Mouse (Mus musculus) T-helper 2 cell (primary cell): Measurements from ENCODE around the gene Timp4.

Experiments used
- in situ Hi-C: fragments of 300-600 bp; cut with MboI, MseI; formaldehyde crosslinking; loops from one replicate; pipeline ENCODE4 v1.15.1; 2025; ENCODE audit warnings: high pct_unique_total_duplicates

Timp4 gene

GRCm38 (mm10) chr6:115252099-115252873 is at the start of gene Timp4:
Timp4 (minus strand) TSS chr6:115252205.
- in situ Hi-C loops = no loop called here

GRCm38 (mm10) chr6:115293877-115294276 is 41.9 kb upstream of the Timp4 start:
- in situ Hi-C loops = no loop called here

DNA sequence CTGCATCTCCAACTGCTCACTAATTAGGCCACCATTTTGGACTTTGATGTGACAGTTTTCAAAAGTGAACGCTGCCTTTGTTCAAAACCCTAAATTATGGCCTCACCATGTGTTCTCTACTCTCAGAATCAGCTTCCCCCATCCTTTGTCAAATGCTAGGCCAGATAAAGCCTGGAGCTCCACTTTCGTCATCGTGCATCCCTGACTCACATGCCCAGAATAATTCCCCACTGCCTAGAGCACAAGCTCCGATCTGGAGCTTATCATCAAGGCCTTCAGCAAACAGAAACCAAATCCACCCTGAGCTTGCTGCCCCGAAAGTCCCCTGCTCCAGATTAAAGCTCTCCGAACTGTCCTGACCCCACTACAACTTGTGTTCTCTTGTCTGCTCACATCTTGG is 40.6 kb upstream of the Timp4 start:
- in situ Hi-C loops = no loop called here

DNA sequence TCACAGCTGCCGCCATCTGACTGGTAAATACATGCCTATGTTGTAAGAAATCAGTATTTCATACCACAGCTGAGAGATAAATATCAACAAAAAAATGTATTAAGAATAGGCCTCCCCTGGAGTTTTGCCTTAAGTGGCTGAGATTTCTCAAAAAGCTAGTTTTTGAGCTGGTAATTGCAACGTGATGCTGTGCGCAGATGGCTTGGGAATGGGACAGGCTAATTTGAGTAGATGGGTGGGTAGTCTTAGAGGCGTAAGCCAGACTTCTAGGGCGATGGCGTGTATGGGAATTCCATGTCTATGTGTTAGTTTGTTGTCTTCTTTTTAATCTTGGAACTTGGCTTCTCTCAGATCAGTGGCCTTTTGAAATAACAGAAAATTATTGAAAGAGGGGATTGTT is 39.8 kb upstream of the Timp4 start:
- in situ Hi-C loops = no loop called here

- in situ Hi-C loops = no loop called here
Measured at GRCm38 (mm10) chr6:115291068-115291467, 39.1 kb upstream of the Timp4 start.

- in situ Hi-C loops = no loop called here
Measured at GRCm38 (mm10) chr6:115290561-115290960, 38.6 kb upstream of the Timp4 start.

DNA sequence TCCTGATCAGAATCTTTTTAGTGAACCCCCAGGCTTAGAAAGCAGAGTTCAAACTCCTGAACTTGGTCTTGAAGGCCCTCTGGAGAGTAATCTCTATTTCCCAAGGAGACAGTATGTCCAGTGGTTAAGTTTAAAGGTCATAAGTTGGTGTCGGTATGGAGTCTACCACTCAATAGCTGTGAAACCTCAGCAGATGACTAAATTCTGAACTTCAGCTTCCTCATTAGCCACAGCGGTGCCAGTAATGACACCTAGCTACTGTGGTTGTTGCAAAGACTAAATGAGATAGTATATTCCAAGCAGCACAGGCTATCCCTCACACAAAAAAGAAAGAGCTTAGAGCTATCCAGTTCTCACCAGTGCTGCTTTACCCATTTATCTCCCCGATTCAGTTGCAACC is 36.2 kb upstream of the Timp4 start:
- in situ Hi-C loops = no loop called here

- in situ Hi-C loops = no loop called here
Measured at GRCm38 (mm10) chr6:115286441-115286840, 34.4 kb upstream of the Timp4 start.

DNA sequence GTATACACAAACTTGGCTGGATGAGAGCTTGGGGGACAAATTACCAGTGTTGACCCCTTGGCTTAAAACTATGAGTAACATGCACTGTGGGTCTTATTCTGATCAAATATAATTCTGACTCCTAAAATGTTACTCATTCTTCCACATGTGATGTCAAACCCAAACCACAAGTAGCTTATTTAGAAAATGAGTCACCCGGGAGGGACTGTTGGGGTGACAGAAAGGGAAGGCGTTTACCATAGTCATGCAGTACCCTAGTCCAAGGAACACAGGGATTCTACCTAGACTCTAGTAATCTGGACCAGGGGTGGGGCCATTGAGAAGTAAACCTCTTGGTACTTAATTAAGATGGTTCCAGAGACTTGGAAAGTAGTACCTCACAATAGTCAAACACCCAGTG is 32.1 kb upstream of the Timp4 start:
- in situ Hi-C loops = loop anchor here (5.0 kb wide), 1 partner anchor 238 kb away; no protein-coding TSS in a partner anchor

- in situ Hi-C loops = loop anchor here (5.0 kb wide), 1 partner anchor 243 kb away; no protein-coding TSS in a partner anchor
Measured at GRCm38 (mm10) chr6:115279639-115280038, 27.6 kb upstream of the Timp4 start.

- in situ Hi-C loops = no loop called here
Measured at GRCm38 (mm10) chr6:115278086-115278485, 26.1 kb upstream of the Timp4 start.

DNA sequence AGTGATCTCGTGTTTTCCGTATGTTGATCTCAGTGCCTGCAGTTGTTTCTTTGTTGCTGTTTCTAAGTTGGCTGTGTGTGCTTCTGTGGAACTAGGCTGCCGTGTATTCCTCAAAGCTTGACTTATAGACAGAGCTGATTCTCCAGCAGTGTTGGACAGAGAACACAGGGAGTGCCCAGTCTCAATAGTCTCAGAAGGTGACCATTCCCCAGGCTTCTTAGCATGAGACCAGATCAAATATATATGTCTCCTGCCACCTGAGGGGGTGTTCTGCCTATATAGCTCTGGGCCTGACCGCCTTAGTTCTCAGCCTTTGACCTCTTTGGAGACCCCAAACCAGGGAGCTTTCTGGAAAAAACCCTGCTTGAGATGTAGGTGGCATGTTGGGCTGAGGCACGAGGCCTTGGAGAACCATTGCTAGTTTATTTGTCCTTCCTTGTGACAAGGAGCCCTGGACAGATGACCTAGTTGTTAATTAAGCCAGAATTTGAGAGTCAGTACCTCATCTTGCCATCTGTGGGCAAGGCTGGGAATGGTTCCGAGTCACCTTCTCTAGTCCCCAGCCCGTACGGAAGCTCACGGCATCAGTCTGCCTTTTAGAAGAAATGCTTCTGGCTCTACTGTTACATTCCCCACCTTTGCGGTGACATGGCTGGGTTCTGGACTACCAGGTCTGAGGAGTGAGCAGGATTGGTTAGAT is 23.3 kb upstream of the Timp4 start:
- in situ Hi-C loops = no loop called here

DNA sequence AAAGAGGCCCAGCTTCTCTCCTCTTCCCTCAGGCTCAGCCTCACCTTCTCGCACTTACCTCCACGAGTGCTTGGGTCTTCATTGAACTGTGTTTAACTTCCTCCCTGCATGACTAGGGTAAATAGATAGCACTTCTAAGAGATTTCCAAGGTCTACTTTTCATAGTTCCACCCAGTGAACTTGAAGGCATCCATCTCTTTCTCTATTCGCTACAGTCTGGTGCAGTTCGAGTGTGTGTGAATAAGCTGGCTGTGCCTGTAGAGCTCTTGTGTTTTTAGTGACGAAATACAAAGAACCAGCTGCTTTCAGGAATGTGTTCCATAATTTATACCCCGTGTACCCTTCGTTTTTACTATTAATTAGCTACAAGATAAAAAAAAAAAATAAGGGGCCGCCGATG is 22.7 kb upstream of the Timp4 start:
- in situ Hi-C loops = no loop called here

GRCm38 (mm10) chr6:115273346-115273745 is 21.3 kb upstream of the Timp4 start:
- in situ Hi-C loops = no loop called here

DNA sequence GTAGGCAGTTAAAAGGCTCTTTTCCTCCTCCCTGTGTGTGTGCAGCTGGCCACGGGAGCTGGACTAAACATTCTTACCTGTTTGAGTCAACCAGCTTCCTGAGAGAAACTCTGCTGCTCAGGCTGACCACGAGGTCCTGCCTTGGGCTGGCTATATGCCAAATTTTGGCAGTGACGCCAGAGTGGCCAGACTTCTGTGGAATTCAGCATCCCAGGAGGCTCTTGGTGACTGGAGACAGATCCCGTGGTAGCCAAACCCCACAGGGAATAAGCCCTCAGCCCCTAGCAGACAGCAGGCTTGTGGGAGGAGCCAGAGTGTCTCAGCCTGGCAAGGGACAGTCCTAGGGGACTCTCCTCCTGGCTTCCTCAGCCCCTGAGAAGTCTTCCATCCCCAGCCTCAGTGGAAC is 19.9 kb upstream of the Timp4 start:
- in situ Hi-C loops = no loop called here

- in situ Hi-C loops = no loop called here
Measured at GRCm38 (mm10) chr6:115271326-115271725, 19.3 kb upstream of the Timp4 start.

DNA sequence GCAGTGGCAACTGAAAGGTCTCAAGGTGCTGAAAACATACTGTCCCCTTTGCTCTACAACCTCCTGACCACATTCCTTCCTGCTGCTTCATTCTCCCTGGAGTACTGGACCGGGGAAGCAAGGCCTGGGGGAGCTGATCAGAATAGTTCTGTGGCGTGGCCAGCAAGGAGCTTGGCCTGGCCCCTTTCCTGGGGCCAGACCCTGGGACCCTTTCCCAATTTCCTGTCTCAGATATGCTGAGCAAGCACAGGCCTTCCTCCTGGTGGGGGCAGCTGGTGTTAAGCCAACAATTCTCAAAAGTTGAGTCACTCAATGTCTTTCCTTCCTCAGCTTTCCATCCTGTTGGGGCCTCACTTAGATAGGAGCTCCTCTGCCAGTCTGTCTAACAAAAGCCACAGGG is 18.1 kb upstream of the Timp4 start:
- in situ Hi-C loops = no loop called here

- in situ Hi-C loops = no loop called here
Measured at GRCm38 (mm10) chr6:115269561-115269960, 17.6 kb upstream of the Timp4 start.

DNA sequence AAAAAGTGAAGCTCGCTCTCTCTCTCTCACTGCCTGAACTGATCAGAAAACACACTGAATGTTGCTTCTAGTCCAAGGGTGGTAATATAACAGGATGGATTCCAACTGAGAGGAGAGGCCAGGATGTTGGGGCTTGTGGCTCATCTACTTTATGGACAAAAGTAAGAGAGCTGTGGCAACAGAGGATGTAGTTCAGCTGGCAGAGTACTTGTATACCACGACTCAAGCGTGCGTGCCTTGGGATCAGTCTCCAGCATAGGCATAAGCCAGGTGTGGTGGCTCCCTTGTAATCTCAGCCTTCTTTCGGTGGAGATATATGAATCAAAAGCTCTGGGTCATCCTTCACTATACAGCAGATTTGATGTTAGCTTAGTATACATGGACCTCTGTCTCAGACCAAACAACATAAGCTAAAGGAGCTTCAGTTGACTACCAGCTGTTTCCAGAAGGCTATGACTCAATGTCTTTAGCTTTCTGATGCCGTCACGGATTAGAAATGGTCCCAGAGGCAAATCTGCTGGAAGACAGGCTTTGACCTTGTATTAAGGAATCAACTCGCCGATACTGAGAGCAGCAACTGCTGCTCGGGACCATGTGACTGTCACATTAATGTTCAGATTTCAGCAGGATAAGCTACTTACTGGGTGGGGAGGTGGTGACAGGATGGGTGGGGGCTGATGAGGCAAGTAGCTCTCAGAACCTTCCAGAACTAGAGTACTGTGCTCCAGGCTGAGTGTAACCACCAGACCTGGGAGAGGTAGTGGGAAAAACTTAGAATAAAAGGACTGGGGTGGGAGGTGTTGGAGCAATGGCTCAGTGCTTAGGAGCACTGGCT is 16.8 kb upstream of the Timp4 start:
- in situ Hi-C loops = no loop called here

DNA sequence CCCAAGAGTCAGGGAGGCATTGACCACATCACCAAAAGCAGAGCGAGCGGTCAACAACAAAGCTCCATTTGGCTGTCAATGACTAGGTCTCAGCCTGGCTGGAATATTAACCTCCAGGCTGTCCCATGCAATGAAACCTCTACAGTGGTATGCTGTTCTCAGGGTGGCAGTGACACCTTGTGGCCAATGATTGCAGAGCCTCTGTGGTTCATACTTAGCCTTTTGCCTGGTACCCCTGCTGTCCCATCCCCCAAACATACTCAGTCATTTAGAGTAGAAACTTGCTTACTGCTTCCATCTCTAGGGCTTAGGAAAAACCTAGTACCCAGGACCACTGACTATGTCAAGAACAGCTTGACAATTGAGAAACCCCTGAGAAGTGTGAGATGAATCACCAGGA is 15.9 kb upstream of the Timp4 start:
- in situ Hi-C loops = no loop called here

GRCm38 (mm10) chr6:115266791-115267190 is 14.8 kb upstream of the Timp4 start:
- in situ Hi-C loops = no loop called here

- in situ Hi-C loops = loop anchor here (5.0 kb wide), 1 partner anchor 67 kb away; no protein-coding TSS in a partner anchor
Measured at GRCm38 (mm10) chr6:115260507-115260906, 8.5 kb upstream of the Timp4 start.
